Mouse (Mus musculus) 416B (cell line): ENCODE measurements at regions not wholly inside any gene's neighbourhood (a gene's known extent, or its start where the extent isn't known, plus 50 kb on each side); places are given as distances from the start of the nearest gene placed in this dataset.

Experiments
- DNase-seq: peaks from one replicate; pipeline ENCODE4 v3.0.0; 2011; ENCODE audit warnings: low read depth

- peak; percentile 1 for DNase-seq
Observed at GRCm38 (mm10) chr6:20290496-20290895, 924.8 kb upstream of the Kcnd2 start.
